Mouse (Mus musculus) hindbrain, embryonic 10.5 days (tissue): Measurements from ENCODE around the gene Nid1. TPM values are rescaled to one million over a fixed set of nuclear protein-coding genes. Genes with fewer than 3 reads are reported as not detected.
"Not testable (repeated sequence)": the region's sequence is repeated elsewhere in the genome, so short reads cannot be mapped to it uniquely, and the experiment has no call there.

Experiments used
- DNase-seq: peaks from one replicate; pipeline ENCODE4 v3.0.0-alpha.2; 2017; ENCODE audit warnings: low spot score
- H3K27ac ChIP-seq: fragments of 300-500 bp; sonication (generic); 2 replicates; pipeline ENCODE4 v1.5.1; 2016; ENCODE audit warnings: mild to moderate bottlenecking, moderate library complexity
- H3K27me3 ChIP-seq: fragments of 300-500 bp; sonication (generic); 2 replicates; pipeline ENCODE4 v1.6.1; 2016; ENCODE audit warnings: mild to moderate bottlenecking; ENCODE audit not compliant: poor library complexity, insufficient read depth, severe bottlenecking
- H3K36me3 ChIP-seq: fragments of 300-500 bp; sonication (generic); 2 replicates; pipeline ENCODE4 v1.6.1; 2016; ENCODE audit warnings: mild to moderate bottlenecking, moderate library complexity
- H3K4me1 ChIP-seq: fragments of 300-500 bp; sonication (generic); replicated peaks from 2 replicates; pipeline ENCODE4 v1.6.1; 2016; ENCODE audit warnings: mild to moderate bottlenecking
- H3K4me3 ChIP-seq: fragments of 300-500 bp; sonication (generic); 2 replicates; pipeline ENCODE4 v1.5.1; 2016; ENCODE audit warnings: mild to moderate bottlenecking, moderate library complexity
- H3K9me3 ChIP-seq: fragments of 300-500 bp; sonication (generic); 2 replicates; pipeline ENCODE4 v1.6.1; 2016; ENCODE audit warnings: mild to moderate bottlenecking, moderate library complexity
- WGBS: fragments of 180-500 bp; shearing (Covaris S2); methylation state at CpG from one replicate; pipeline ENCODE4 v1.1.7; 2016; 5-methylcytosine and 5-hydroxymethylcytosine counted together
- polyA plus RNA-seq: library from polyadenylated mRNA; unstranded; fragments of >200 nt; fragmentation: Nextera tagmentation; extraction: Ambion mirVana; gene quantifications from 2 replicates; pipeline ENCODE4 v1.2.1, GENCODE M21; 2016

The Nid1 gene
- polyA plus RNA-seq, 1 experiment from 2014 or later: 43.9 TPM

GRCm38 (mm10) chr13:13423301-13423700, 14.1 kb upstream of the Nid1 start:
- not testable (repeated sequence) for DNase-seq, H3K4me3 ChIP-seq, H3K36me3 ChIP-seq, H3K27me3 ChIP-seq, H3K9me3 ChIP-seq, H3K27ac ChIP-seq, H3K4me1 ChIP-seq
- WGBS: 71% methylated on average over 2 of the region's 5 CpGs

GRCm38 (mm10) chr13:13436161-13436560, 1.2 kb upstream of the Nid1 start:
- not testable (repeated sequence) for H3K27me3 ChIP-seq, H3K27ac ChIP-seq, H3K9me3 ChIP-seq, H3K36me3 ChIP-seq, H3K4me3 ChIP-seq, DNase-seq, H3K4me1 ChIP-seq
- 83% methylated on average over 6 of the region's 7 CpGs for WGBS

- WGBS: 3% methylated on average over 20 of the region's 28 CpGs
- H3K36me3 ChIP-seq, H3K9me3 ChIP-seq, H3K4me1 ChIP-seq, H3K27ac ChIP-seq, H3K27me3 ChIP-seq: not testable (repeated sequence)
- H3K4me3 ChIP-seq: peak overlapping the region; percentile 36
- DNase-seq: peak; percentile 21
Observed at GRCm38 (mm10) chr13:13438112-13438953, 982 bp downstream of the Nid1 start.

- not testable (repeated sequence) for DNase-seq, H3K4me3 ChIP-seq, H3K4me1 ChIP-seq, H3K36me3 ChIP-seq, H3K27me3 ChIP-seq, H3K9me3 ChIP-seq, H3K27ac ChIP-seq
- WGBS: 93% methylated on average over 5 of the region's 5 CpGs
Observed at GRCm38 (mm10) chr13:13445601-13446000, 8.2 kb downstream of the Nid1 start.

GRCm38 (mm10) chr13:13446711-13447443, 9.5 kb downstream of the Nid1 start:
- not testable (repeated sequence) for H3K4me1 ChIP-seq, DNase-seq, H3K4me3 ChIP-seq, H3K9me3 ChIP-seq, H3K27ac ChIP-seq, H3K27me3 ChIP-seq, H3K36me3 ChIP-seq
- WGBS: 64% methylated on average over 4 of the region's 4 CpGs

GRCm38 (mm10) chr13:13449981-13450380, 12.6 kb downstream of the Nid1 start:
- not testable (repeated sequence) for H3K9me3 ChIP-seq, H3K27me3 ChIP-seq, DNase-seq, H3K27ac ChIP-seq, H3K4me3 ChIP-seq, H3K4me1 ChIP-seq, H3K36me3 ChIP-seq
- WGBS: 73% methylated on average over 12 of the region's 12 CpGs

- not testable (repeated sequence) for H3K27ac ChIP-seq, H3K4me1 ChIP-seq, H3K36me3 ChIP-seq, H3K4me3 ChIP-seq, DNase-seq, H3K27me3 ChIP-seq, H3K9me3 ChIP-seq
- 51% methylated on average over 1 of the region's 1 CpGs for WGBS
Observed at GRCm38 (mm10) chr13:13450931-13451330, 13.6 kb downstream of the Nid1 start.

- H3K4me1 ChIP-seq, H3K27ac ChIP-seq, H3K9me3 ChIP-seq, H3K27me3 ChIP-seq, H3K4me3 ChIP-seq, DNase-seq, H3K36me3 ChIP-seq: not testable (repeated sequence)
- 89% methylated on average over 6 of the region's 6 CpGs for WGBS
Observed at GRCm38 (mm10) chr13:13453332-13453731, 16.0 kb downstream of the Nid1 start.

GRCm38 (mm10) chr13:13454249-13454648, 16.9 kb downstream of the Nid1 start:
- H3K27ac ChIP-seq, DNase-seq, H3K27me3 ChIP-seq, H3K4me1 ChIP-seq, H3K4me3 ChIP-seq, H3K9me3 ChIP-seq, H3K36me3 ChIP-seq: not testable (repeated sequence)
- 92% methylated on average over 7 of the region's 7 CpGs for WGBS

- not testable (repeated sequence) for H3K4me1 ChIP-seq, H3K36me3 ChIP-seq, H3K27me3 ChIP-seq, H3K9me3 ChIP-seq, H3K4me3 ChIP-seq, DNase-seq, H3K27ac ChIP-seq
- WGBS: 56% methylated on average over 9 of the region's 9 CpGs
Observed at GRCm38 (mm10) chr13:13455632-13456492, 18.5 kb downstream of the Nid1 start.

GRCm38 (mm10) chr13:13458138-13458737, 20.9 kb downstream of the Nid1 start:
- Histone ChIP-seq H3K9me3 (no peaks in the 10 kb centered on the region), H3K27me3 (no peaks in the 10 kb centered on the region), H3K36me3 (no peaks in the 10 kb centered on the region), H3K4me1 (no peaks in the 10 kb centered on the region), H3K4me3 (no peak overlapping the region), H3K27ac (no peak overlapping the region)
- WGBS: 85% methylated on average over 4 of the region's 4 CpGs
- DNase-seq: no peak

GRCm38 (mm10) chr13:13460521-13461138, 23.3 kb downstream of the Nid1 start:
- WGBS: 78% methylated on average over 2 of the region's 2 CpGs
- H3K4me1 ChIP-seq: no peaks in the 10 kb centered on the region
- no peak overlapping the region for H3K27ac ChIP-seq

More at GRCm38 (mm10) chr13:13460521-13461138, 23.3 kb downstream of the Nid1 start:
- Histone ChIP-seq H3K4me3 (no peak overlapping the region), H3K36me3 (no peaks in the 10 kb centered on the region), H3K27me3 (no peaks in the 10 kb centered on the region), H3K9me3 (no peaks in the 10 kb centered on the region)
- no peak for DNase-seq
